Comparison of ENCODE assay signal across 20 mouse cellular contexts in genomic region chr4:81674871-81675270, GRCm38 (mm10).
DNase-seq lines count a peak whose midpoint lies in the region; TF ChIP-seq lines count a peak whose summit lies in the region.
"Had no signal": no experiment of that assay in that cellular context is flagged by ENCODE, and none has a peak within 500 bp of the region (broad histone marks: within the 10 kb centered on the region; RNA-seq: fewer than 3 reads in every experiment).

No protein-coding gene starts in this region.

- peak overlapping the region; percentile 33 for H3K4me2 ChIP-seq in myocyte (ENCODE audit: low read depth)
- H3K4me2 ChIP-seq: embryonic facial prominence, embryonic 13.5 days; embryonic facial prominence, embryonic 15.5 days; forebrain, embryonic 12.5 days; forebrain, embryonic 15.5 days had no signal

- peak; percentile 3 for DNase-seq in layer of hippocampus, adult 9-10 months (ENCODE audit: low spot score)
- DNase-seq in layer of hippocampus, adult 18-20 months (ENCODE audit: low spot score in 2 of 2) = no peak
- no peak for DNase-seq in heart, embryonic 10.5 days (ENCODE audit: low spot score)
- DNase-seq in cerebellum, postnatal 14 days = no peak
- DNase-seq: adrenal gland, adult 2 months; adrenal gland, postnatal 10 days; adrenal gland, postnatal 25 days; cerebellum, adult 11-12 months; cerebellum, adult 2 months; cerebellum, adult 9-10 months; cerebellum, postnatal 10 days; cerebellum, postnatal 36 days; embryo, embryonic 11 days had no signal

- H3K4me1 ChIP-seq in heart, embryonic 10.5 days = no peaks in the 10 kb centered on the region
- H3K4me1 ChIP-seq: embryonic facial prominence, embryonic 13.5 days; embryonic facial prominence, embryonic 15.5 days; forebrain, embryonic 10.5 days; forebrain, embryonic 12.5 days; forebrain, embryonic 15.5 days had no signal

- no peak for TF ChIP-seq POLR2A in myocyte (IDR thresholded peaks at IDR 0.05; ENCODE audit: insufficient read length, low read depth)

- H3K4me3 ChIP-seq in myocyte = no peak overlapping the region
- H3K4me3 ChIP-seq in heart, embryonic 10.5 days = no peak overlapping the region
- H3K4me3 ChIP-seq: embryonic facial prominence, embryonic 13.5 days; embryonic facial prominence, embryonic 15.5 days; erythroblast, embryonic 14.5 days; forebrain, embryonic 10.5 days; forebrain, embryonic 12.5 days; forebrain, embryonic 15.5 days had no signal

- H3K9me3 ChIP-seq in heart, embryonic 10.5 days = no peaks in the 10 kb centered on the region
- H3K9me3 ChIP-seq: embryonic facial prominence, embryonic 13.5 days; embryonic facial prominence, embryonic 15.5 days; forebrain, embryonic 10.5 days; forebrain, embryonic 12.5 days; forebrain, embryonic 15.5 days had no signal

- WGBS in heart, embryonic 10.5 days = 84% methylated on average over 2 of the region's 2 CpGs

- no peaks in the 10 kb centered on the region for H3K79me2 ChIP-seq in myocyte (ENCODE audit: control insufficient read depth, insufficient read depth)

- H3ac ChIP-seq in myocyte (ENCODE audit: control insufficient read depth, insufficient read length) = no peak overlapping the region

- no peaks in the 10 kb centered on the region for H3K36me3 ChIP-seq in myocyte (ENCODE audit: control insufficient read depth, insufficient read depth)
- H3K36me3 ChIP-seq in heart, embryonic 10.5 days = no peaks in the 10 kb centered on the region
- H3K36me3 ChIP-seq: embryonic facial prominence, embryonic 13.5 days; embryonic facial prominence, embryonic 15.5 days; forebrain, embryonic 10.5 days; forebrain, embryonic 12.5 days; forebrain, embryonic 15.5 days had no signal

- no peaks in the 10 kb centered on the region for H3K27me3 ChIP-seq in myocyte (ENCODE audit: control insufficient read depth, insufficient read depth, insufficient read length)
- no peaks in the 10 kb centered on the region for H3K27me3 ChIP-seq in heart, embryonic 10.5 days (ENCODE audit: insufficient read depth, poor library complexity, severe bottlenecking)
- H3K27me3 ChIP-seq: embryonic facial prominence, embryonic 13.5 days; embryonic facial prominence, embryonic 15.5 days; forebrain, embryonic 12.5 days; forebrain, embryonic 15.5 days had no signal

- no peak overlapping the region for H3K27ac ChIP-seq in heart, embryonic 10.5 days
- H3K27ac ChIP-seq: embryonic facial prominence, embryonic 13.5 days; embryonic facial prominence, embryonic 15.5 days; forebrain, embryonic 10.5 days; forebrain, embryonic 12.5 days; forebrain, embryonic 15.5 days had no signal

TF ChIP-seq in myocyte, 11 proteins besides CTCF, POLR2A, EP300 and RAD21:
- no peak for TF ChIP-seq MAX (IDR thresholded peaks at IDR 0.05; ENCODE audit: low read depth)
